Mouse (Mus musculus): ENCODE measurements around the gene Tshz3. TPM values are rescaled to one million over a fixed set of nuclear protein-coding genes. Genes with fewer than 3 reads are reported as not detected.
A peak's percentile ranks its signal among the peaks of the same experiment; 100 is the strongest.

Tshz3 gene
- total and polyA plus RNA-seq, 2 experiments from 2014 or later = 6.7 to 11.1 TPM

DNA sequence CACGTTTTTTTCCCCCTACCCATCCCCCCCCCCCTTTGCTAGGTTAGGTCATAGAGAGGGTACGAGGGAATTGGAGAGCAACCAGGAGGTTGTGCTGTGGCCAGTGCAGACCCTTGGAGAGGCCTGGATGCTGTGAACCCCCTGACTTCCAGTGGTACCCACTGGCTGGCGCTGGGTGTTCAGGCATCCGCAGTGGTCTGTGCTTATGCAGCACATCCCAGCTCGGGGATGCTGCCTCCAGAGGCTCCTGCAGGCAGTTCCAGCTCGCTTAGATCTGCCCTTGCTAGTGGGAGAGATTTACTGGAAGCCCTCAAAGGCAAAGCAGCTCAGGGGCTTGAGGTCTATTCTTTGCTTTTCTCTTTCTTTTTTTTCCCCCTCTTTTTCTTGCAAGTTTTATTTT lies 19.3 kb downstream of the Tshz3 start:
- H3K27ac ChIP-seq (ENCODE audit: low read depth, low read length) = no peak overlapping the region
- no peak overlapping the region for H3K4me3 ChIP-seq (ENCODE audit: low read depth, low read length)
- DNase-seq (ENCODE audit: low spot score) = peak; percentile 77

DNA sequence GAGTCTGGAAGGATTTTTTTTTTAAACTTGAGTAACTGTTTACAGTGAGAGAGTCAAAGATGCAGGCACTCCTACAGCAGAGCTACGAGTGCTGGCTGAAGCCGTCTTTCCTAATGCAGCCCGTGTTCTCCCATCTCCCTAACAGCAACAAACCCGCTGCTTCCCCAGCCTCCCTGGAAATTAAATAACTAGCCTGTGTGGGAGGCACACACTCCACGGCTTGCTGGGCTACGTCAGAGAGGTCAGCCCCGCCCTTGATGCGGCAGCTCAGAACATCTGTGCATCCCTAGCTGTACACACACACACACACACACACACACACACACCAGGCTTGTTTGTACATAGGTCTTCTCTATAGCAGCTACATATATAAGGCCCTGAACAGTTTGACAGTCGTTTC lies 22.9 kb downstream of the Tshz3 start:
- Histone ChIP-seq H3K4me1 (ENCODE audit: insufficient read depth, low read length) (no peaks in the 10 kb centered on the region), H3K9ac (replicated peaks; ENCODE audit: low read length, poor library complexity, severe bottlenecking) (no peak overlapping the region), H3K27me3 (ENCODE audit: insufficient read depth, low read length) (no peaks in the 10 kb centered on the region), H3K9me3 (ENCODE audit: low read length) (no peaks in the 10 kb centered on the region), H3K27ac (ENCODE audit: low read depth, low read length) (no peak overlapping the region), H3K36me3 (ENCODE audit: insufficient read depth, low read length) (no peaks in the 10 kb centered on the region), H3K4me2 (ENCODE audit: low read depth, low read length, poor library complexity, severe bottlenecking) (no peak overlapping the region), H3K4me3 (ENCODE audit: low read depth, low read length) (no peak overlapping the region)
- no peak for ATAC-seq (ENCODE audit: low FRiP score)
- 53% methylated on average over 9 of the region's 9 CpGs for WGBS
- TF ChIP-seq CTCF (IDR thresholded peaks at IDR 0.05) = no peak
- no peak for DNase-seq (ENCODE audit: low spot score)

More for the DNA sequence above, 19.3 kb downstream of the Tshz3 start:
- Histone ChIP-seq H3K4me2 (ENCODE audit: low read depth, low read length, poor library complexity, severe bottlenecking) (no peak overlapping the region), H3K9me3 (ENCODE audit: low read length) (no peaks in the 10 kb centered on the region), H3K27me3 (ENCODE audit: insufficient read depth, low read length) (no peaks in the 10 kb centered on the region), H3K4me1 (ENCODE audit: insufficient read depth, low read length) (no peaks in the 10 kb centered on the region), H3K36me3 (ENCODE audit: insufficient read depth, low read length) (no peaks in the 10 kb centered on the region), H3K9ac (replicated peaks; ENCODE audit: low read length, poor library complexity, severe bottlenecking) (0 out of 2 replicates have a peak overlapping the region, but pooled peaks have one; percentile 13)
- peak; percentile 74 for TF ChIP-seq CTCF (IDR thresholded peaks at IDR 0.05)
- WGBS = 22% methylated on average over 6 of the region's 6 CpGs
- peak; percentile 71; the same call in 1 of the 2 replicates for ATAC-seq (ENCODE audit: low FRiP score)

- peak; percentile 59 for DNase-seq (ENCODE audit: low spot score)
- H3K4me3 ChIP-seq (ENCODE audit: low read depth, low read length) = no peak overlapping the region
- WGBS = 63% methylated on average over 14 of the region's 14 CpGs
- H3K27me3 ChIP-seq (ENCODE audit: insufficient read depth, low read length) = no peaks in the 10 kb centered on the region
- no peaks in the 10 kb centered on the region for H3K4me1 ChIP-seq (ENCODE audit: insufficient read depth, low read length)
- no peaks in the 10 kb centered on the region for H3K36me3 ChIP-seq (ENCODE audit: insufficient read depth, low read length)
- ATAC-seq (ENCODE audit: low FRiP score) = no peak
- no peak overlapping the region for H3K27ac ChIP-seq (ENCODE audit: low read depth, low read length)
- H3K9me3 ChIP-seq (ENCODE audit: low read length) = no peaks in the 10 kb centered on the region
- TF ChIP-seq CTCF (IDR thresholded peaks at IDR 0.05) = peak; percentile 61
- H3K9ac ChIP-seq (replicated peaks; ENCODE audit: low read length, poor library complexity, severe bottlenecking) = no peak overlapping the region
- H3K4me2 ChIP-seq (ENCODE audit: low read depth, low read length, poor library complexity, severe bottlenecking) = no peak overlapping the region
Observed at GRCm38 (mm10) chr7:36736303-36737050, 38.6 kb downstream of the Tshz3 start.

DNA sequence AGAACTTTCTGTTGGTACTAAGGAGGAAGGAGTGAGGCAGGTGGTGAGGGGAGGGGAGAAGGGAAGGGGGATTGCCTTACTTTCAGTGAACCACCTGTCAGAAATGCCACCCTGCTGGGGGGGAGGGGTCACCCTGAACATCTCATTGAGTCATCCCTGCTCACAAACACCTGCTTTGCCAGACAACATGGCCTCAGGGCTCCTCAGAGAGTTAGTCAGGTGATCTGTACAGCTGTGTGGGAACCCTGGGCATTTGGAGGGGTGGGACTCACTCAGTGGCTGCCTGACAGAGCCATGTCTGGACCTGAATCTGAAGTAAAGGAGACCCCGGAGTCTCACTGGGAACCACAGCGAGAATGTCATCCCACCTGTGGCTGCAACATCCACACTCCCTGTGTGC lies 53.6 kb downstream of the Tshz3 start:
- ATAC-seq (ENCODE audit: low FRiP score) (no peak), DNase-seq (ENCODE audit: low spot score) (no peak)
- no peak overlapping the region for H3K4me2 ChIP-seq (ENCODE audit: low read depth, low read length, poor library complexity, severe bottlenecking)
- no peaks in the 10 kb centered on the region for H3K36me3 ChIP-seq (ENCODE audit: insufficient read depth, low read length)
- H3K27ac ChIP-seq (ENCODE audit: low read depth, low read length) = no peak overlapping the region
- 89% methylated on average over 2 of the region's 2 CpGs for WGBS
- no peak for TF ChIP-seq CTCF (IDR thresholded peaks at IDR 0.05)
- no peaks in the 10 kb centered on the region for H3K4me1 ChIP-seq (ENCODE audit: insufficient read depth, low read length)
- H3K4me3 ChIP-seq (ENCODE audit: low read depth, low read length) = no peak overlapping the region
- H3K9ac ChIP-seq (replicated peaks; ENCODE audit: low read length, poor library complexity, severe bottlenecking) = no peak overlapping the region
- H3K27me3 ChIP-seq (ENCODE audit: insufficient read depth, low read length) = no peaks in the 10 kb centered on the region
- H3K9me3 ChIP-seq (ENCODE audit: low read length) = no peaks in the 10 kb centered on the region

DNA sequence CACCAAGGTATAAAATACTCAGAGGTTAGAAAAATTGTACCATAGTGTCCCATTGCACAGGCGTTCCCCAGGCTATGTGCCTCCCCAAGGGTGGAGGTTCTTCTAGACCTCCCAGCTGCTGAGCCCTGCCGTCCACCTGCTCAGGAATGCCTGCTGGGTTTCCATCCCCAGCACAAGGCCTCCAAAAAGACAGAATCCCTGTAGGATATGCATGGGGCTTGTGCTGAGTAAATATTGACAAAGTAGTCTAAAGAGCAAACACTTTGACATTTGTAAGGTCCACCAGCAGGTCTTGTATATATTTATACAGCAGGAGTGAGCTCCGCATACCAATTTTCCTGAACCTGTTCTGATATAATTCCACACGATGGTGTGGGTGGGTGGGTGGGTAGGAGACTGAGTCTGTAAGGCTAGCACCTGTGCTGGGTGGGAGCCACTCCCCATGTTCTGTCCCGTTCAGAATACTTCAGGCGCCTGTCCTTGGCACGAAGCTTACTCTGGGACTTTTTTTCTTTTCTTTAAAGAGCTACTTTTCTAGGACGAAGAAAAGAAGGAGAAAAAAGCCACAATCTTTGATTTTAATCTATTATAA lies 69.7 kb downstream of the Tshz3 start:
- Histone ChIP-seq H3K4me1 (ENCODE audit: insufficient read depth, low read length) (no peaks in the 10 kb centered on the region), H3K4me3 (ENCODE audit: low read depth, low read length) (no peak overlapping the region), H3K27me3 (ENCODE audit: insufficient read depth, low read length) (no peaks in the 10 kb centered on the region), H3K9me3 (ENCODE audit: low read length) (0 out of 2 replicates have a peak, but pooled peaks cover 2% of the 10 kb centered on the region), H3K4me2 (ENCODE audit: low read depth, low read length, poor library complexity, severe bottlenecking) (no peak overlapping the region), H3K27ac (ENCODE audit: low read depth, low read length) (no peak overlapping the region), H3K9ac (replicated peaks; ENCODE audit: low read length, poor library complexity, severe bottlenecking) (no peak overlapping the region), H3K36me3 (ENCODE audit: insufficient read depth, low read length) (peaks cover 8% of the 10 kb centered on the region; the same call in 1 of the 2 replicates)
- 76% methylated on average over 8 of the region's 8 CpGs for WGBS
- ATAC-seq (ENCODE audit: low FRiP score) (no peak), DNase-seq (ENCODE audit: low spot score) (no peak)
- TF ChIP-seq CTCF (IDR thresholded peaks at IDR 0.05) = no peak

GRCm38 (mm10) chr7:36773086-36773485 lies 75.2 kb downstream of the Tshz3 start:
- Histone ChIP-seq H3K36me3 (ENCODE audit: insufficient read depth, low read length) (peaks cover 8% of the 10 kb centered on the region; the same call in 1 of the 2 replicates), H3K27ac (ENCODE audit: low read depth, low read length) (no peak overlapping the region), H3K4me3 (ENCODE audit: low read depth, low read length) (no peak overlapping the region), H3K4me1 (ENCODE audit: insufficient read depth, low read length) (no peaks in the 10 kb centered on the region), H3K9me3 (ENCODE audit: low read length) (0 out of 2 replicates have a peak, but pooled peaks cover 2% of the 10 kb centered on the region), H3K9ac (replicated peaks; ENCODE audit: low read length, poor library complexity, severe bottlenecking) (no peak overlapping the region), H3K4me2 (ENCODE audit: low read depth, low read length, poor library complexity, severe bottlenecking) (no peak overlapping the region), H3K27me3 (ENCODE audit: insufficient read depth, low read length) (no peaks in the 10 kb centered on the region)
- no peak for ATAC-seq (ENCODE audit: low FRiP score)
- WGBS = 43% methylated on average over 7 of the region's 7 CpGs
- DNase-seq (ENCODE audit: low spot score) = no peak
- TF ChIP-seq CTCF (IDR thresholded peaks at IDR 0.05) = no peak
